Mouse (Mus musculus): ENCODE data around the gene Sntg2. TPM values are rescaled to one million over a fixed set of nuclear protein-coding genes. Genes with fewer than 3 reads are reported as not detected.

Gene Sntg2
- polyA plus RNA-seq, 1 experiment from 2014 or later = 2.2 TPM

DNA sequence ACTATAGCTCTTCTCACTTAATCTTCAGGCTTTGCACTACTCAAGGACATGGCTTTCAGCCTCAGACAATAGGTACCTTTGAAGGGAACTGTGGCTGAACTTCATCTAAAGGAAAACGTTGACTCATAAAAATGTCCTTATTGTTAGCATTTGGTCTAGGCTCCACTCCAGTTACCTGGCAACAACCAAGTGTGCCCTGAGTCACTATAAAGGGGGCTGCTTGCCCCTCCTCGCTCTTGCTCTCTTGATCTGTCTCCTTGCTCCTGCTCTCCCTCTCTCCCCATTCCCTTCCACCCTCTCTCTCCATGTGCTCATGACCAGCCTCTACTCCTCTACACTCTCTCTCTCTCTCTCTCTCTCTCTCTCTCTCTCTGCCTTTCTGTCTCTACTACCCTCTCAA, 114.5 kb downstream of the Sntg2 start:
- 71% methylated on average over 2 of the region's 2 CpGs for WGBS
- ATAC-seq (ENCODE audit: insufficient number of reproducible peaks, low FRiP score, low TSS enrichment, low read depth) = no peak

GRCm38 (mm10) chr12:30257664-30258063, 115.5 kb downstream of the Sntg2 start:
- peaks cover 6% of the 10 kb centered on the region; the same call in 1 of the 2 replicates for H3K4me1 ChIP-seq (ENCODE audit: control insufficient read depth, insufficient read depth, low read length)
- no peaks in the 10 kb centered on the region for H3K36me3 ChIP-seq (ENCODE audit: control insufficient read depth, insufficient read depth, low read length)
- WGBS = 87% methylated on average over 7 of the region's 7 CpGs
- ATAC-seq (ENCODE audit: insufficient number of reproducible peaks, low FRiP score, low TSS enrichment, low read depth) (no peak), DNase-seq (ENCODE audit: low spot score) (no peak)
- H3K4me2 ChIP-seq (ENCODE audit: low read depth, severe bottlenecking) = no peak overlapping the region
- no peaks in the 10 kb centered on the region for H3K27me3 ChIP-seq (ENCODE audit: control insufficient read depth, insufficient read depth, low read length)
- H3K27ac ChIP-seq (replicated peaks; ENCODE audit: low read depth, low read length) = no peak overlapping the region
- no peak overlapping the region for H3K4me3 ChIP-seq (ENCODE audit: low read depth, low read length)
- H3K9ac ChIP-seq (ENCODE audit: low read length) = no peak overlapping the region
- no peaks in the 10 kb centered on the region for H3K9me3 ChIP-seq (ENCODE audit: control insufficient read depth, low read length)

More for the DNA sequence above, 114.5 kb downstream of the Sntg2 start:
- Histone ChIP-seq H3K4me2 (ENCODE audit: low read depth, severe bottlenecking) (no peak overlapping the region), H3K27ac (replicated peaks; ENCODE audit: low read depth, low read length) (no peak overlapping the region), H3K36me3 (ENCODE audit: control insufficient read depth, insufficient read depth, low read length) (no peaks in the 10 kb centered on the region), H3K9ac (ENCODE audit: low read length) (no peak overlapping the region), H3K4me1 (ENCODE audit: control insufficient read depth, insufficient read depth, low read length) (peaks cover 6% of the 10 kb centered on the region; the same call in 1 of the 2 replicates), H3K4me3 (ENCODE audit: low read depth, low read length) (no peak overlapping the region), H3K9me3 (ENCODE audit: control insufficient read depth, low read length) (no peaks in the 10 kb centered on the region), H3K27me3 (ENCODE audit: control insufficient read depth, insufficient read depth, low read length) (no peaks in the 10 kb centered on the region)
- DNase-seq (ENCODE audit: low spot score) = no peak

- Histone ChIP-seq H3K4me1 (ENCODE audit: control insufficient read depth, insufficient read depth, low read length) (peaks cover 6% of the 10 kb centered on the region; the same call in 1 of the 2 replicates), H3K36me3 (ENCODE audit: control insufficient read depth, insufficient read depth, low read length) (no peaks in the 10 kb centered on the region), H3K9me3 (ENCODE audit: control insufficient read depth, low read length) (no peaks in the 10 kb centered on the region), H3K9ac (ENCODE audit: low read length) (no peak overlapping the region), H3K27ac (replicated peaks; ENCODE audit: low read depth, low read length) (no peak overlapping the region), H3K4me3 (ENCODE audit: low read depth, low read length) (no peak overlapping the region), H3K27me3 (ENCODE audit: control insufficient read depth, insufficient read depth, low read length) (no peaks in the 10 kb centered on the region), H3K4me2 (ENCODE audit: low read depth, severe bottlenecking) (no peak overlapping the region)
- DNase-seq (ENCODE audit: low spot score) (no peak), ATAC-seq (ENCODE audit: insufficient number of reproducible peaks, low FRiP score, low TSS enrichment, low read depth) (no peak)
- WGBS = 80% methylated on average over 3 of the region's 3 CpGs
Observed at GRCm38 (mm10) chr12:30256207-30256606, 117.0 kb downstream of the Sntg2 start.

- Histone ChIP-seq H3K9ac (ENCODE audit: low read length) (no peak overlapping the region), H3K27ac (replicated peaks; ENCODE audit: low read depth, low read length) (no peak overlapping the region), H3K4me3 (ENCODE audit: low read depth, low read length) (no peak overlapping the region), H3K36me3 (ENCODE audit: control insufficient read depth, insufficient read depth, low read length) (no peaks in the 10 kb centered on the region), H3K9me3 (ENCODE audit: control insufficient read depth, low read length) (no peaks in the 10 kb centered on the region), H3K4me1 (ENCODE audit: control insufficient read depth, insufficient read depth, low read length) (peaks cover 1% of the 10 kb centered on the region; the same call in 1 of the 2 replicates), H3K4me2 (ENCODE audit: low read depth, severe bottlenecking) (no peak overlapping the region), H3K27me3 (ENCODE audit: control insufficient read depth, insufficient read depth, low read length) (no peaks in the 10 kb centered on the region)
- 92% methylated on average over 10 of the region's 10 CpGs for WGBS
- DNase-seq (ENCODE audit: low spot score) = no peak
- ATAC-seq (ENCODE audit: insufficient number of reproducible peaks, low FRiP score, low TSS enrichment, low read depth) = no peak
Observed at GRCm38 (mm10) chr12:30254581-30254980, 118.6 kb downstream of the Sntg2 start.

DNA sequence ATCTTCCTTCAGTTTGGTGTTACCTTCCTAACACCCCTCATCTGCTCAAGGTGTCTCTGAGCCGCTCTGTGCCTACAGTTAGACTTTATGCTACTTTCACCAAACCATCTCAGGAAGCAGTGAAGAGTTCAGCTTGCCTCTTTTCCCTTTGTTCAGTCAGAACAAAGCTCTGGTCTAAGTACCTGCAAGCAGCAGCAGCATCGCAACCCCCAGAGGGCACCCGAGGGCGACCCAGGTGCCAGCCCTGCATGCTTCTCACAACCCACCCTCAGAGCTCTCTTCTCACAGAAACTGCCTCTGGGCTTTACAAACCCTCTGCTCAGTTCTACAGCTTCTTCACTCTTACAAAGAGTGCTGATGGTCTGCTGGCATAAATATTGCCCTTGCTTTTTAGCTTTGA, 120.8 kb downstream of the Sntg2 start:
- H3K27me3 ChIP-seq (ENCODE audit: control insufficient read depth, insufficient read depth, low read length) = no peaks in the 10 kb centered on the region
- no peak for ATAC-seq (ENCODE audit: insufficient number of reproducible peaks, low FRiP score, low TSS enrichment, low read depth)
- no peaks in the 10 kb centered on the region for H3K36me3 ChIP-seq (ENCODE audit: control insufficient read depth, insufficient read depth, low read length)
- WGBS = 88% methylated on average over 4 of the region's 4 CpGs
- H3K27ac ChIP-seq (replicated peaks; ENCODE audit: low read depth, low read length) = no peak overlapping the region
- no peak overlapping the region for H3K4me3 ChIP-seq (ENCODE audit: low read depth, low read length)
- H3K4me1 ChIP-seq (ENCODE audit: control insufficient read depth, insufficient read depth, low read length) = no peaks in the 10 kb centered on the region
- DNase-seq (ENCODE audit: low spot score) = no peak
- H3K9me3 ChIP-seq (ENCODE audit: control insufficient read depth, low read length) = no peaks in the 10 kb centered on the region
- no peak overlapping the region for H3K4me2 ChIP-seq (ENCODE audit: low read depth, severe bottlenecking)
- no peak overlapping the region for H3K9ac ChIP-seq (ENCODE audit: low read length)

DNA sequence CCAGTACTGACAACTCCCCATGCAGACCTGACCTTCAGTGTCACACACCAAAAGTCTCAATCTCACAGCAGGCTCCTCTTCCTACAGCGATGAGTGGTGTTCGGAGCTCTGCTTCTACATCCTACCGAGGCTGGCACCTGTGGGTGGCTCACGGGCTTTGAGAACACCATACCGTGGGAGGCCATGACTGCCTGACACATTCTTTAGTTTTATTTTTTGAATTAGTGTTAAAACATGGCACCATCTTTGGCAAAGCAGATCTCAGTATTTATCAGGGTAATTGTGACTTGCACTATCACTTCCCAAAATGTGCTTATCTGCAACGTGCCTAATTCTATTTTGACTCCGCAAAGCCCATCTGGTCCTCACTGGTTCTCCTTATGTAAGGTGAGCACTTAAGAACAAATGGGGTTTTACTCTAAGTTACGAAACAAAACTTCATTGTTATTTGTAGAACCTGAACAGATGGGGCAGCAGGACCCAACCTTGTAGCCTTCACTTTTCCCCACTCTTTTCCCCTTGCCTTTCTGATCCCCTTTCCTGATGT, 121.8 kb downstream of the Sntg2 start:
- no peaks in the 10 kb centered on the region for H3K27me3 ChIP-seq (ENCODE audit: control insufficient read depth, insufficient read depth, low read length)
- ATAC-seq (ENCODE audit: insufficient number of reproducible peaks, low FRiP score, low TSS enrichment, low read depth) (no peak), DNase-seq (ENCODE audit: low spot score) (no peak)
- H3K36me3 ChIP-seq (ENCODE audit: control insufficient read depth, insufficient read depth, low read length) = no peaks in the 10 kb centered on the region
- H3K4me3 ChIP-seq (ENCODE audit: low read depth, low read length) = no peak overlapping the region
- no peak overlapping the region for H3K9ac ChIP-seq (ENCODE audit: low read length)
- H3K27ac ChIP-seq (replicated peaks; ENCODE audit: low read depth, low read length) = no peak overlapping the region
- 89% methylated on average over 8 of the region's 8 CpGs for WGBS
- no peak overlapping the region for H3K4me2 ChIP-seq (ENCODE audit: low read depth, severe bottlenecking)
- H3K9me3 ChIP-seq (ENCODE audit: control insufficient read depth, low read length) = no peaks in the 10 kb centered on the region
- H3K4me1 ChIP-seq (ENCODE audit: control insufficient read depth, insufficient read depth, low read length) = no peaks in the 10 kb centered on the region

- Histone ChIP-seq H3K27ac (replicated peaks; ENCODE audit: low read depth, low read length) (no peak overlapping the region), H3K36me3 (ENCODE audit: control insufficient read depth, insufficient read depth, low read length) (no peaks in the 10 kb centered on the region), H3K4me3 (ENCODE audit: low read depth, low read length) (no peak overlapping the region), H3K27me3 (ENCODE audit: control insufficient read depth, insufficient read depth, low read length) (no peaks in the 10 kb centered on the region), H3K9me3 (ENCODE audit: control insufficient read depth, low read length) (no peaks in the 10 kb centered on the region), H3K4me1 (ENCODE audit: control insufficient read depth, insufficient read depth, low read length) (no peaks in the 10 kb centered on the region), H3K9ac (ENCODE audit: low read length) (no peak overlapping the region), H3K4me2 (ENCODE audit: low read depth, severe bottlenecking) (no peak overlapping the region)
- DNase-seq (ENCODE audit: low spot score) = no peak
- 83% methylated on average over 3 of the region's 3 CpGs for WGBS
- ATAC-seq (ENCODE audit: insufficient number of reproducible peaks, low FRiP score, low TSS enrichment, low read depth) = no peak
Observed at GRCm38 (mm10) chr12:30249068-30249467, 124.1 kb downstream of the Sntg2 start.

DNA sequence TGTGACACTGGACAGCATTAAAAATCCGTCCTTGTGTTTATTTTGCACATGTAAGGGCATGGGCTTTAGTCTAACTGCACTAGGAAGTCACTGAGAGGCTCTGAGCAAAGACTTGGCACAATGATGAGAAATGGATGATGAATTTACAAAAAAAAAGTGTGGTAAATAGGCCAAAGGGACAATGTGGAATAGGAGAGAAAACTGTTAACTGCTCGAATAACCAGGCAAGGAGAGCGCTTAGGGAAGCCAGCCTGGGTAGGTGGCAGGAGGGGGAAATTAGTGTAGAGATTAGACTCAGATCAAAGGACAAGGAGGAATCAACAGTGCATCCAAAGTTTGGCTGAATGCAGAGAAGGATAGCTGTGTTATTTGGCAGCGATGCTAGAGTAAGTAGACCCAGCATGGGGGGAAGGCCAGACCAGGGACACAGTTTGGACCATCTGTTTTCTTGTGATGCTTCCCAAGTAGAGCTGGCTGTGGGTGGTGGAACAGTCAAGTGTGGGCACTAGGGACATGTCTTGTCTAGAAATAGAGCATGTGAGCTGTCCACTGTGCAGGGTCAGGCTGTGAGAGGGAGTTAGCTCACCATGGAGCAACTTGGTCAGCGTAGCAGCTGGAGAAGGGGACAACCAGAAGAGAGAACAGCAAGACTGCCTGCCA, 126.8 kb downstream of the Sntg2 start:
- 75% methylated on average over 5 of the region's 5 CpGs for WGBS
- DNase-seq (ENCODE audit: low spot score) (no peak), ATAC-seq (ENCODE audit: insufficient number of reproducible peaks, low FRiP score, low TSS enrichment, low read depth) (no peak)
- no peak overlapping the region for H3K4me3 ChIP-seq (ENCODE audit: low read depth, low read length)
- no peak overlapping the region for H3K9ac ChIP-seq (ENCODE audit: low read length)
- no peaks in the 10 kb centered on the region for H3K9me3 ChIP-seq (ENCODE audit: control insufficient read depth, low read length)
- no peak overlapping the region for H3K4me2 ChIP-seq (ENCODE audit: low read depth, severe bottlenecking)
- no peaks in the 10 kb centered on the region for H3K36me3 ChIP-seq (ENCODE audit: control insufficient read depth, insufficient read depth, low read length)
- H3K27ac ChIP-seq (replicated peaks; ENCODE audit: low read depth, low read length) = no peak overlapping the region
- no peaks in the 10 kb centered on the region for H3K4me1 ChIP-seq (ENCODE audit: control insufficient read depth, insufficient read depth, low read length)
- no peaks in the 10 kb centered on the region for H3K27me3 ChIP-seq (ENCODE audit: control insufficient read depth, insufficient read depth, low read length)

DNA sequence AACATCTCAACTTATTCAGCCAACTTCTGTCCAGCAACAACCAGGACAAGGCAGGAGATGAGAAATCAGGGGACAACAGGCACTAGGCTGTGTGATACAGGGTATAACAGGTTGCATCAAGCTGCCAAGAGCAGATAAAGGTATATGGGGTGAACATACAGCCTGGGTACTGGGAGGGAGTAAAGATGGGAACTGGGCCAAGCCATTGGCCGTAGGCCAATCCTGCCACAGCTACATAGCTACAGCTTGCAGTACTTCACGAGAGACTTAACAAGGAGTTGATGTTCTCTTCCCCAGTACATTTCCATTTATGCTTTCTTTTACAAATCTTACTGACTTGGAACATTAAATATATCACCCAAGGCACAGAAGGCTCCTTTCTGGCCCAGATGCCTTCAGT, 129.0 kb downstream of the Sntg2 start:
- no peak overlapping the region for H3K4me3 ChIP-seq (ENCODE audit: low read depth, low read length)
- ATAC-seq (ENCODE audit: insufficient number of reproducible peaks, low FRiP score, low TSS enrichment, low read depth) (no peak), DNase-seq (ENCODE audit: low spot score) (no peak)
- H3K27ac ChIP-seq (replicated peaks; ENCODE audit: low read depth, low read length) = no peak overlapping the region
- no peak overlapping the region for H3K4me2 ChIP-seq (ENCODE audit: low read depth, severe bottlenecking)
- H3K4me1 ChIP-seq (ENCODE audit: control insufficient read depth, insufficient read depth, low read length) = no peaks in the 10 kb centered on the region
- 86% methylated on average over 2 of the region's 2 CpGs for WGBS
- H3K9ac ChIP-seq (ENCODE audit: low read length) = no peak overlapping the region
- H3K36me3 ChIP-seq (ENCODE audit: control insufficient read depth, insufficient read depth, low read length) = no peaks in the 10 kb centered on the region
- no peaks in the 10 kb centered on the region for H3K27me3 ChIP-seq (ENCODE audit: control insufficient read depth, insufficient read depth, low read length)
- H3K9me3 ChIP-seq (ENCODE audit: control insufficient read depth, low read length) = no peaks in the 10 kb centered on the region

All from limb, embryonic 11.5 days (tissue).